Mouse (Mus musculus): ENCODE measurements around the gene Ccdc177. TPM values are rescaled to one million over a fixed set of nuclear protein-coding genes. Genes with fewer than 3 reads are reported as not detected.
"Not testable (repeated sequence)": the region's sequence is repeated elsewhere in the genome, so short reads cannot be mapped to it uniquely, and the experiment has no call there.

Ccdc177 gene
- total and polyA plus RNA-seq, 3 experiments = not detected

- TF ChIP-seq USF2 (IDR thresholded peaks at IDR 0.05; ENCODE audit: borderline replicate concordance in 1 of 2, insufficient read depth in 1 of 2, low read depth in 1 of 2, low read length in 2 of 2) (no peak), HCFC1 (IDR thresholded peaks at IDR 0.05; ENCODE audit: low read depth, low read length) (peak; percentile 87), ZMIZ1 (IDR thresholded peaks at IDR 0.05; ENCODE audit: low read depth, low read length) (peak; percentile 68), BHLHE40 (IDR thresholded peaks at IDR 0.05; ENCODE audit: borderline replicate concordance, low read depth, low read length) (peak; percentile 82; the same call in 1 of the 2 replicates), MEF2A (IDR thresholded peaks at IDR 0.05; ENCODE audit: extremely low read depth, insufficient replicate concordance, low read depth, low read length, poor library complexity, severe bottlenecking) (peak; percentile 58; the same call in 1 of the 2 replicates), POLR2A (IDR thresholded peaks at IDR 0.05; ENCODE audit: control insufficient read depth in 1 of 2, insufficient read depth in 1 of 2, low read depth in 1 of 2, low read length in 2 of 2, poor library complexity in 1 of 2) (peak; percentile 86 to 90), KAT2A (conservative IDR thresholded peaks at IDR 0.05; ENCODE audit: low read depth, low read length) (no peak; the same call in 1 of the 2 replicates), RCOR1 (IDR thresholded peaks at IDR 0.05; ENCODE audit: low read depth, low read length) (no peak), SIN3A (IDR thresholded peaks at IDR 0.05; ENCODE audit: low read length) (peak; percentile 99), GABPA (IDR thresholded peaks at IDR 0.05; ENCODE audit: low read depth, low read length) (peak; percentile 53; the same call in 1 of the 2 replicates), CHD2 (IDR thresholded peaks at IDR 0.05; ENCODE audit: low read length) (peak; percentile 66; the same call in 1 of the 2 replicates), JUND (IDR thresholded peaks at IDR 0.05; ENCODE audit: low read depth, low read length) (no peak), SMC3 (IDR thresholded peaks at IDR 0.05; ENCODE audit: low read depth, low read length) (no peak), ETS1 (IDR thresholded peaks at IDR 0.05; ENCODE audit: low read depth, low read length) (peak; percentile 88), NELFE (IDR thresholded peaks at IDR 0.05; ENCODE audit: low read depth, low read length) (peak; percentile 76), TCF12 (IDR thresholded peaks at IDR 0.05; ENCODE audit: low read depth, low read length) (peak; percentile 67), POLR2AphosphoS2 (IDR thresholded peaks at IDR 0.05; ENCODE audit: low read length) (peak; percentile 75; the same call in 1 of the 2 replicates), ZNF384 (IDR thresholded peaks at IDR 0.05; ENCODE audit: low read depth, low read length) (no peak), EP300 (IDR thresholded peaks at IDR 0.05; ENCODE audit: low read depth in 1 of 2, low read length in 2 of 2) (peak; percentile 48 to 59; a peak in 3 of 4 replicates), ZKSCAN1 (IDR thresholded peaks at IDR 0.05; ENCODE audit: low read depth, low read length) (no peak), TAL1 (IDR thresholded peaks at IDR 0.05; ENCODE audit: low read length) (no peak), CHD1 (IDR thresholded peaks at IDR 0.05; ENCODE audit: low read depth, low read length) (no peak), UBTF (IDR thresholded peaks at IDR 0.05; ENCODE audit: borderline replicate concordance, insufficient read depth, low read depth, low read length) (no peak), ZC3H11A (IDR thresholded peaks at IDR 0.05; ENCODE audit: low read depth, low read length) (no peak), USF1 (IDR thresholded peaks at IDR 0.05; ENCODE audit: low read depth, low read length) (peak; percentile 77), MAFK (IDR thresholded peaks at IDR 0.05; ENCODE audit: borderline replicate concordance, low read depth, low read length) (no peak)
Measured at GRCm38 (mm10) chr12:80789849-80790694, 29.6 kb upstream of the Ccdc177 start, which contains the start of gene Susd6 (continued).

- peak overlapping the region in 1 of 2 experiments; percentile 56; a peak in 2 of 4 replicates for H3K4me3 ChIP-seq (ENCODE audit: control insufficient read depth in 1 of 2, insufficient read depth in 1 of 2, low read depth in 2 of 2, low read length in 2 of 2)
- H3K4me1 ChIP-seq (ENCODE audit: control insufficient read depth in 1 of 2, insufficient read depth in 2 of 2, low read length in 2 of 2) = peaks cover 19 to 60% of the 10 kb centered on the region in 2 experiments
- peaks cover 0 to 49% of the 10 kb centered on the region in 2 experiments; a peak in 3 of 4 replicates for H3K36me3 ChIP-seq (ENCODE audit: control insufficient read depth in 1 of 2, insufficient read depth in 2 of 2, low read length in 2 of 2)
- not testable (repeated sequence) for DNase-seq (ENCODE audit: low read depth, low spot score); H3K27me3 ChIP-seq (ENCODE audit: control insufficient read depth in 1 of 2, insufficient read depth in 2 of 2, low read length in 2 of 2); H3K9me3 ChIP-seq (replicated peaks; ENCODE audit: insufficient read depth, low read length)
- H3K27ac ChIP-seq (ENCODE audit: control insufficient read depth, low read depth, low read length) = peak overlapping the region; percentile 97
- peak overlapping the region; percentile 69; the same call in 1 of the 2 replicates for H3K9ac ChIP-seq (ENCODE audit: control insufficient read depth, low read depth, low read length, poor library complexity, severe bottlenecking)
- peaks cover 35% of the 10 kb centered on the region for H3K79me2 ChIP-seq (ENCODE audit: control insufficient read depth, insufficient read depth, low read length, poor library complexity)
Measured at GRCm38 (mm10) chr12:80789276-80789675, 28.8 kb upstream of the Ccdc177 start.
